Mouse (Mus musculus): ENCODE data around the gene Zfp318.

The Zfp318 gene

GRCm38 (mm10) chr17:46452683-46453082 lies 69.2 kb downstream of the Zfp318 start:
- no peak for DNase-seq

DNA sequence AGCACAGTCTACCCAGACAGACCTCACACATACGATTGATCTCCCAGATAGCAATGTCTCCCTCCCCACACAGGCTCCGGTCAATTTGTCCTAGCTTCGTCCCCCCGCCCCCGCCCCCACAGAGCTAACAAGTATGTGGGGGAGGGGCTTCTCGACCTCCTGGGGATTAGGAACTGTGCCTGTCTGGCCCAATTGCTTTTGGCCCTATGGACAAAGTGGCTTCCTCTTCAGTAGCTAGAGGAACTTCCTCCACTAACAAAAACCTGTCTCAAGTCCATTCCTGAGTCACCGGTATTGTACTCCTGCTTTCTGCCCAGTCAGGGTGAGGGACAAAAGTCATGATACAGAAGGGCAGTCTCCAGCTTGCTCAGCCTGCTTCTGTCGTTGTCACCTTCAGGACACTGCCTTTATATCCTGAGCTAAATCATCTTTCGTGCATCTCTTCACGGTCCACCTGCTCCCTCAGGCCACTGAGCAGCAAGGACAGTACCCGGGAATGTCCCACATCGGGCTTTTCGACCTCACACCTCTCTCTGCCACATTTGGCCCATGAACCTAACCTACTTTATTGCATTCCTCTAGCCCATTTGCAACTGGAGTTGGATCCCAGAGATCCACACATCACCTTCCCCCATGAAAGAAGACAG lies 69.9 kb downstream of the Zfp318 start:
- no peak for DNase-seq

DNA sequence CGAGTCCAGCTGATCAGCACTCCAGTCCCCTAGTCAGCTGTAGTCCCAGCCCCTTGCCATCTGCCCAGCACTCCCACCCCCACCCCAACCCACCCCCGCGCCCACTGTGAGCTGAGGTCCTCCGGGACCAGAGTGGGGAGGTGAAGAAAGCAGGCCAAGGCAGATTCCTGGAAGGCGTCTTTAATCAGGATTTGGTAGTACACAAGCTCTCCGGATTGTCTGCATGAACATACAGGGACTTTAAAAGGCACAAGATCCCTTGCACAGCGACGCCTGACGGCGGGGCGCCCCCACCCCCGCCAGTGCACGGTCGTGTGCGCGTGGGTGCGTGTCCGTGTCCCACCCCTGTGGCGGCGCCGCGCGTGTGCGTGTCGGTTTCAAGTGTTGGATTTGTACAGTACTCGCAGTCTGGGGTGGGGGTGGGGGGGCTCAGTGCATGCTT lies 70.5 kb downstream of the Zfp318 start:
- no peak for DNase-seq

DNA sequence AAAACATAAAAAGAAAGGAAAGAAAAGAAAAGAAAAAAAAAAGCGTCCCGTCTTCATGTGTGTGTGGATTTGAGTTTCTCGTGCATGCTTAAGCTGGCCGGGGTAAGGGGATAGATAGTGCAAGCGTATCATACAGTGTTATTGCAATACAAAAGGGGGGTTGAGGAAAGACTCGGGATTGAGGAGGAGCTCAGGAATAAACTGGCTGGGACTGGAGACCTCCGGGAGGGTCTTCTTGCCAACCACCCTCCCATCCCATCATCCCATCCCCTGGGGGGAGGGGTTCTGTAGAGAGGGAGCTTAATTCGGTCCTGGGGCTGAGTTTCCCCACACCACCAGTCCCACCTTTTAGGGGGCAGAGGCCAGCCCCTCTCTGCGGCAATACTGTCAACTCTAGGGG lies 71.0 kb downstream of the Zfp318 start:
- no peak for DNase-seq

DNA sequence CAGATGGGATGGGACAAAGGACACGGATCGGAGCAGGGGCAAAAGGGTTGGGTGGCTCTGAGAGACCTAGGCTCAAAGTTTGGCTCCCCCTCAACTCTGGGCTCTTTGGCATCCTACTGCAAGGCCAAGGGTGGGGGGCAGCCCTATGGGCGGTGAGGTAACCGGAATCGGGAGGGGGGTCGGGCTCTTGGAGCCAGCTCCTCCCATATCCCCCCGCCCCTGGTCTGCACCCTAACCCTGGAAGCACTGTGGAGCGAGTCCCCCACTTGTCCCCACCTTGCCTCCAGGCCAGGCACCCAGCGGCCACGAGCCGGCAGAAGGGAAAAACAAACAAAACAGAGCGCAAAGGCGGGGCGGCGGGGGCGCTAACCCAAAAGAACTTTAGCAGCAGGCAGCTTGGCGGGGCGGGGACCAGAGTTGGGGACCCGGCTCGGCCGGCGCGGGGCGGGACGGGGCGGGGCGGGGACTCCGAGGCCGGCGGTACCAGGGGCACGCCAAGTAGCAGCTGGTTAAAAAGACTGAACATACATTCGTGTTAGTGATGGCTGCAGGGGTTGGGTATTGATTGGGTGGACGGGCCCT lies 71.7 kb downstream of the Zfp318 start:
- DNase-seq = no peak

- no peak for DNase-seq
Observed at GRCm38 (mm10) chr17:46457791-46458190, 74.3 kb downstream of the Zfp318 start.

- no peak for DNase-seq
Observed at GRCm38 (mm10) chr17:46458439-46458838, 74.9 kb downstream of the Zfp318 start.

DNA sequence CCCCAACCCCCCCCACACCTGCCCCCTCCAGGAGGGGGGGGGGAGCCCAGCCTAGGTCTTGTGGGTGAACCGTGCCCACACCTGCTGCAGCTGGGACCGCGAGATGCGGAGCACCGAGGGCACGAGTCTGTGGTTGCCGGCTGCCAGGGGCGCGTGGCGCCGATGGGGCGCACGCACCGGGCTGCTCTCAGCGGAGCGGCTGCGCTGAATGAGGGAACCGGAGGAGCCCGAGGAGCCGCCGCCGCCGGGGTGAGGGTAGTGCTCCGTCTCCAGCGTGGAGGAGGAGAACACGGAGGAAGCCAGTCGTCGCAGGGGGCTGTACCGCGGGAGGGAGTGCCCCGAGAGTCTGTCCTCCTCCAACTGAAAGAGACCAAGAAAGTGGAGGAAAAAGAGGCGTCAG lies 77.1 kb downstream of the Zfp318 start:
- DNase-seq = no peak

- DNase-seq = no peak
Observed at GRCm38 (mm10) chr17:46461347-46461746, 77.8 kb downstream of the Zfp318 start.

- DNase-seq = no peak
Observed at GRCm38 (mm10) chr17:46462226-46462625, 78.7 kb downstream of the Zfp318 start.

GRCm38 (mm10) chr17:46467830-46468229 lies 84.3 kb downstream of the Zfp318 start:
- peak; percentile 40 for DNase-seq
